Mouse (Mus musculus): ENCODE measurements around the gene Mpig6b. TPM values are rescaled to one million over a fixed set of nuclear protein-coding genes. Genes with fewer than 3 reads are reported as not detected.

The Mpig6b gene
- polyA plus RNA-seq, 2 experiments: 2.3 to 4.0 TPM

- Histone ChIP-seq H3K9me3 (ENCODE audit: control insufficient read depth, low read length) (no peaks in the 10 kb centered on the region), H3K9ac (replicated peaks) (peak overlapping the region; percentile 94), H3K4me3 (ENCODE audit: insufficient read depth in 1 of 2, low read depth in 2 of 2, low read length in 2 of 2) (peak overlapping the region; percentile 68 to 70), H3K4me2 (ENCODE audit: low read depth) (peak overlapping the region; percentile 98), H3K27me3 (ENCODE audit: control insufficient read depth, insufficient read depth, low read length) (no peaks in the 10 kb centered on the region), H3K36me3 (replicated peaks; ENCODE audit: control insufficient read depth, insufficient read depth, low read depth) (no peaks in the 10 kb centered on the region), H3K4me1 (replicated peaks; ENCODE audit: control insufficient read depth in 2 of 2, insufficient read depth in 2 of 2, low read length in 1 of 2) (peaks cover 57% of the 10 kb centered on the region in 2 experiments), H3K27ac (peak overlapping the region; percentile 81)
- DNase-seq (ENCODE audit: low read depth in 3 of 3, low spot score in 3 of 3) (no peak), ATAC-seq (ENCODE audit: insufficient read depth) (peak; percentile 0; the same call in 1 of the 2 replicates)
- 2% methylated on average over 43 of the region's 48 CpGs for WGBS (ENCODE audit: insufficient replicate concordance)
- TF ChIP-seq EP300 (IDR thresholded peaks at IDR 0.05; ENCODE audit: low read depth) (no peak), CTCF (IDR thresholded peaks at IDR 0.05; ENCODE audit: low read depth) (no peak)
Observed at GRCm38 (mm10) chr17:35045807-35046680, 19.9 kb downstream of the Mpig6b start.

- H3K9ac ChIP-seq (replicated peaks): peak overlapping the region; percentile 94
- ATAC-seq (ENCODE audit: insufficient read depth): peak; percentile 32; the same call in 1 of the 2 replicates
- no peaks in the 10 kb centered on the region for H3K9me3 ChIP-seq (ENCODE audit: control insufficient read depth, low read length)
- 24% methylated on average over 7 of the region's 7 CpGs for WGBS (ENCODE audit: insufficient replicate concordance)
- peaks cover 57% of the 10 kb centered on the region in 2 experiments for H3K4me1 ChIP-seq (replicated peaks; ENCODE audit: control insufficient read depth in 2 of 2, insufficient read depth in 2 of 2, low read length in 1 of 2)
- peak; percentile 80 for TF ChIP-seq EP300 (IDR thresholded peaks at IDR 0.05; ENCODE audit: low read depth)
- TF ChIP-seq CTCF (IDR thresholded peaks at IDR 0.05; ENCODE audit: low read depth): no peak
- no peaks in the 10 kb centered on the region for H3K27me3 ChIP-seq (ENCODE audit: control insufficient read depth, insufficient read depth, low read length)
- H3K4me3 ChIP-seq (ENCODE audit: insufficient read depth in 1 of 2, low read depth in 2 of 2, low read length in 2 of 2): peak overlapping the region; percentile 68 to 70
- peak overlapping the region; percentile 98 for H3K4me2 ChIP-seq (ENCODE audit: low read depth)
- H3K27ac ChIP-seq: peak overlapping the region; percentile 81
- H3K36me3 ChIP-seq (replicated peaks; ENCODE audit: control insufficient read depth, insufficient read depth, low read depth): no peaks in the 10 kb centered on the region
- DNase-seq (ENCODE audit: low read depth in 3 of 3, low spot score in 3 of 3): peak; percentile 55 to 78 (median 55)
Observed at GRCm38 (mm10) chr17:35044904-35045806, 20.8 kb downstream of the Mpig6b start.

GRCm38 (mm10) chr17:35043794-35044193 lies 22.2 kb downstream of the Mpig6b start:
- H3K9ac ChIP-seq (replicated peaks): no peak overlapping the region; the same call in 1 of the 2 replicates
- peak overlapping the region; percentile 98; the same call in 1 of the 2 replicates for H3K4me2 ChIP-seq (ENCODE audit: low read depth)
- H3K36me3 ChIP-seq (replicated peaks; ENCODE audit: control insufficient read depth, insufficient read depth, low read depth): no peaks in the 10 kb centered on the region
- H3K27ac ChIP-seq: no peak overlapping the region
- H3K4me1 ChIP-seq (replicated peaks; ENCODE audit: control insufficient read depth in 2 of 2, insufficient read depth in 2 of 2, low read length in 1 of 2): peaks cover 45% of the 10 kb centered on the region in 2 experiments
- H3K4me3 ChIP-seq (ENCODE audit: insufficient read depth in 1 of 2, low read depth in 2 of 2, low read length in 2 of 2): no peak overlapping the region
- no peak for DNase-seq (ENCODE audit: low read depth in 3 of 3, low spot score in 3 of 3)
- TF ChIP-seq EP300 (IDR thresholded peaks at IDR 0.05; ENCODE audit: low read depth): no peak
- H3K9me3 ChIP-seq (ENCODE audit: control insufficient read depth, low read length): no peaks in the 10 kb centered on the region
- 72% methylated on average over 4 of the region's 4 CpGs for WGBS (ENCODE audit: insufficient replicate concordance)
- ATAC-seq (ENCODE audit: insufficient read depth): no peak
- H3K27me3 ChIP-seq (ENCODE audit: control insufficient read depth, insufficient read depth, low read length): no peaks in the 10 kb centered on the region

- Histone ChIP-seq H3K4me2 (ENCODE audit: low read depth) (no peak overlapping the region), H3K9me3 (ENCODE audit: control insufficient read depth, low read length) (no peaks in the 10 kb centered on the region), H3K4me1 (replicated peaks; ENCODE audit: control insufficient read depth in 2 of 2, insufficient read depth in 2 of 2, low read length in 1 of 2) (peaks cover 9 to 17% of the 10 kb centered on the region in 2 experiments), H3K9ac (replicated peaks) (no peak overlapping the region), H3K27ac (no peak overlapping the region), H3K4me3 (ENCODE audit: insufficient read depth in 1 of 2, low read depth in 2 of 2, low read length in 2 of 2) (no peak overlapping the region), H3K36me3 (replicated peaks; ENCODE audit: control insufficient read depth, insufficient read depth, low read depth) (no peaks in the 10 kb centered on the region), H3K27me3 (ENCODE audit: control insufficient read depth, insufficient read depth, low read length) (no peaks in the 10 kb centered on the region)
- WGBS (ENCODE audit: insufficient replicate concordance): 73% methylated on average over 11 of the region's 11 CpGs
- no peak for TF ChIP-seq CTCF (IDR thresholded peaks at IDR 0.05; ENCODE audit: low read depth)
- TF ChIP-seq EP300 (IDR thresholded peaks at IDR 0.05; ENCODE audit: low read depth): no peak
- ATAC-seq (ENCODE audit: insufficient read depth) (no peak), DNase-seq (ENCODE audit: low read depth in 3 of 3, low spot score in 3 of 3) (no peak)
Observed at GRCm38 (mm10) chr17:35039121-35039873, 26.7 kb downstream of the Mpig6b start.
